Mouse (Mus musculus) right cerebral cortex, postnatal 25 days (tissue): ENCODE data around the gene Olfr922.

ENCODE experiments used
- DNase-seq: peaks from one replicate; pipeline ENCODE4 v3.0.0; 2022

Olfr922 gene

GRCm38 (mm10) chr9:38814314-38814713 is at the start of gene Olfr922:
TSS of gene Olfr922 (plus strand) at chr9:38814614.
- no peak for DNase-seq

- no peak for DNase-seq
These were observed 41.6 kb upstream of the Olfr922 start, which contains the start of gene Olfr921 for GRCm38 (mm10) chr9:38772768-38773167. TSS of gene Olfr921 (plus strand) at chr9:38773068.

DNA sequence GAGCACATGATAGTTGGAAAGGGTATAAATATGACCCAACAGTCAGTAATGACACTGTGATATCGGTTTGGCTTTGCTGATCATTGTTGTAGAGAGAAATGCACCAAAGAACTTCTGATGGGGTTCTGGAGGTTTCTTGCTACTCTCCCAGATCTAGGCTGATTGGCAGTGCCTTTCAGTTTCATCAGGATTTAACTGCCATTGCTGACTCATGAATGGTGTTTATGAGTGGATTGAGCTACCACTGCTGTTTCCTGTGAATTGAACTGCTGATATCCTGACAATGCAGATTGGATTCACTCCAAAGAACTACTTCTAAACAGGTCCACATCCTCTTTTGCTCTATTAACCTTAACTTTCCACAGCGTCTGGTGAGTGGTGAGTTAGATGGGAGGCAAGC is 21.7 kb upstream of the Olfr922 start:
- DNase-seq: no peak

- no peak for DNase-seq
These were observed 8.7 kb upstream of the Olfr922 start for GRCm38 (mm10) chr9:38805696-38806095.

DNA sequence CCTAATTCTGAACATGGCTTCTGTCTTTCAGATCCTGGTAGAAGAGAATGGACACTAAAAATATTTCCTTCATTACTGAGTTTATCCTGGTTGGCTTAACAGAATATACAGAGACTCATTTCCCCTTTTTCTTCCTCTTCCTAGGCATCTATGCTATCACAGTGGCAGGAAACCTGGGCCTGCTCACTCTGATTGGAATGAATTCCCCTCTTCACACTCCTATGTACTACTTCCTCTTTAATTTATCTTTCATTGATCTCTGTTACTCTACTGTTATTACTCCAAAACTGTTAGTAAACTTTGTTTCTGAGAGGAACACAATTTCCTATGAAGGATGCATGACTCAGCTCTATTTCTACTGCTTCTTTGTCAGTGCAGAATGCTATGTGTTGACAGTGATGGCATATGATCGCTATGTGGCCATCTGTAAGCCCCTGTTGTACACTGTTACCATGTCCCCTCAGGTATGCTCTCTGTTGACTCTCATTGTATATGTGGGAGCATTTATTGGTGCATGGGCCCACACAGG is 1.1 kb downstream of the Olfr922 start:
- no peak for DNase-seq

GRCm38 (mm10) chr9:38826245-38826644 is 11.8 kb downstream of the Olfr922 start, which contains the start of gene Olfr923:
TSS of gene Olfr923 (plus strand) at chr9:38826545.
- no peak for DNase-seq

DNA sequence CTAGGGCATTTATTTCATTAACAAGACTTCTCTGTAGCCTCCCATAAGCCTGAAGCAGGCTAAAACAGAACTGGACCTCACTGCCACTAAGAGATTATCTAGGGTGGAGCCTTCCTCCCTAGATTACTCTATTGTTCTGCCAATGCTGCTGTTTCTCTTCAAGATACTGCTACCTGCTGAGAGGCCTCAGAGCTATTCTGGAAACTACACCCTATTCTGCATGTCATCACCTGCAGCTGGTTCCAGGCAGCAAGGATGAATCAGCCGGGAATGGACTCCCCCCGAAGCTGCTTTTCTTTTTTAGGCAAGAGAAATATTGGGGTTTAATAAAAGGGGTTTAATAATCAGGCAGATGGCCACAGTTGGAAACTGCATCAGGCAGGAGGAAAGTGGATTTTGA is 18.6 kb downstream of the Olfr922 start:
- DNase-seq: no peak

GRCm38 (mm10) chr9:38844149-38844548 is 29.7 kb downstream of the Olfr922 start, which contains the start of gene Olfr924:
TSS of gene Olfr924 (plus strand) at chr9:38844449.
- no peak for DNase-seq

DNA sequence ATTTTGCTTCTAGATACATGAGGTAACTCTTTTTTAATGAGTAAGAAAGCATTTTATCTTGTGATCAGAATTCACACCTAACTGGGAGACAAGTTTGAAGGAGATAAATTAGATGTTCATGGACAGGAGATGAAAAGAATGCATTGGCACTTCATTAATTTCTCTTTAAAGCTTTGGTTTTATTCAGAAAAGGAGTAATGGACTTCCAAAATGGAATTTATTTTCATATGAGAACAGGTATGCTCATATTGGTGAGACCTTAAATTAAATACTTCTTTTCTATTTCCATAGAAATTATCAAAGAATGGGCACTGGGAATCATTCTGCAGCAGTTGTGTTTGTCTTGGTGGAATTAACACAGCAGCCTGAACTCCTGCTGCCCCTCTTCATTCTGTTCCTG is 40.3 kb downstream of the Olfr922 start, which contains the start of gene Olfr26:
Gene Olfr26 (plus strand): TSS at position 301 of the 400 bp plus-strand sequence.
- DNase-seq: no peak
